Mouse (Mus musculus) heart, embryonic 10.5 days (tissue): ENCODE measurements around the gene Ifngr2. TPM values are rescaled to one million over a fixed set of nuclear protein-coding genes. Genes with fewer than 3 reads are reported as not detected.

ENCODE experiments used
- DNase-seq: peaks from one replicate; pipeline ENCODE4 v3.0.0-alpha.2; 2017; ENCODE audit warnings: low spot score
- H3K27ac ChIP-seq: fragments of 300-500 bp; sonication (generic); 2 replicates; pipeline ENCODE4 v1.5.1; 2016; ENCODE audit warnings: mild to moderate bottlenecking
- H3K27me3 ChIP-seq: fragments of 300-500 bp; sonication (generic); 2 replicates; pipeline ENCODE4 v1.6.1; 2016; ENCODE audit warnings: mild to moderate bottlenecking; ENCODE audit not compliant: poor library complexity, insufficient read depth, severe bottlenecking
- H3K36me3 ChIP-seq: fragments of 300-500 bp; sonication (generic); 2 replicates; pipeline ENCODE4 v1.6.1; 2016; ENCODE audit warnings: mild to moderate bottlenecking, moderate library complexity
- H3K4me1 ChIP-seq: fragments of 300-500 bp; sonication (generic); 2 replicates; pipeline ENCODE4 v1.6.1; 2016; ENCODE audit warnings: mild to moderate bottlenecking
- H3K4me3 ChIP-seq: fragments of 300-500 bp; sonication (generic); 2 replicates; pipeline ENCODE4 v1.5.1; 2016; ENCODE audit warnings: mild to moderate bottlenecking, moderate library complexity
- H3K9me3 ChIP-seq: fragments of 300-500 bp; sonication (generic); 2 replicates; pipeline ENCODE4 v1.6.1; 2016; ENCODE audit warnings: mild to moderate bottlenecking, moderate library complexity
- WGBS: fragments of 180-500 bp; shearing (Covaris S2); methylation state at CpG from one replicate; pipeline ENCODE4 v1.1.7; 2016; 5-methylcytosine and 5-hydroxymethylcytosine counted together
- microRNA-seq: library from miRNA; unstranded; fragments of <30 nt; microRNA quantifications from one replicate; pipeline ENCODE4, GENCODE M21; 2017
- polyA plus RNA-seq: library from polyadenylated mRNA; unstranded; fragments of >200 nt; fragmentation: Nextera tagmentation; extraction: Ambion mirVana; gene quantifications from 2 replicates; pipeline ENCODE4 v1.2.1, GENCODE M21; 2016

The Ifngr2 gene
- polyA plus RNA-seq, 1 experiment from 2014 or later, result 53.7 TPM

DNA sequence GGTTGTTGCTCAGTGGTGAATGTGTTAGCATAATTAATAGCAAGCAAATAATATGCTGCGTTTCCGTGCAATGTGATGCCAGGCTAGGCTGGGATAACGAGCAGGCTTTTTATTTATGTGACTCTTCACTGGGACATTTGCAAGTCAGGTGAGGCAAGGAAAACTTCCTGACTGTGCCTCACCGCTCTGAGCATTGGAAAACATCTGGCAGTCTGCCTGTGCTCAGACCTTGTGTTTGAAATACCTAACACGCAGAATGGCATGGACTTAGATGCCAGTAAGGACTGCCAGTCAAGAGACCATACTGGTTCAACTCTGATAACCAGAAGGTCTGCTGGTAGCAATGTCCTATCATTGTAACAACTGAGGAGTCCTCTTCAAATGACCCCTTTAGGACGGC lies 58.3 kb downstream of the Ifngr2 start:
- no peaks in the 10 kb centered on the region for H3K27me3 ChIP-seq
- H3K9me3 ChIP-seq, result no peaks in the 10 kb centered on the region
- H3K36me3 ChIP-seq, result no peaks in the 10 kb centered on the region
- H3K27ac ChIP-seq, result no peak overlapping the region
- WGBS, result 78% methylated on average over 6 of the region's 6 CpGs
- DNase-seq, result no peak
- no peak overlapping the region for H3K4me3 ChIP-seq
- H3K4me1 ChIP-seq, result no peaks in the 10 kb centered on the region

DNA sequence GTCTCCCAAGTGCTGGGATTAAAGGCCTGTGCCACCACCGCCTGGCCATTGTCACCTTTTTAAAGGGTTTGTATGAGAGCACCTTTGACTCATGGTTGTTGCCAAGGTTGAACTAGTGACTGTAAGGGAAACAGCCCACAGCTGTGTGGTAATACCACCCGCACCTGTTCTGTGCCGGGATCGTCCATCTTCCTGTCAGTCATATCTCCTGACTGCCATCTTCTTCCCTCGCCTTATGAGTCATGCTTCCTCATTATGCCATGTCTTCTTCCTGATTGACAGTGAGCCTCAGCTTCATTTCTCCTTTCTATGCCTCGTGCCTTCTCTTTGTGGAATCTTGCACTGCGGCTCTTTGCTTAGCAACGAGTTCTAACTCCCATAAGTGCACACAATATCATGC lies 60.1 kb downstream of the Ifngr2 start:
- Histone ChIP-seq H3K9me3 (no peaks in the 10 kb centered on the region), H3K27ac (no peak overlapping the region), H3K4me3 (no peak overlapping the region), H3K27me3 (no peaks in the 10 kb centered on the region), H3K4me1 (peaks cover 1% of the 10 kb centered on the region; the same call in 1 of the 2 replicates), H3K36me3 (no peaks in the 10 kb centered on the region)
- 85% methylated on average over 8 of the region's 8 CpGs for WGBS
- no peak for DNase-seq

DNA sequence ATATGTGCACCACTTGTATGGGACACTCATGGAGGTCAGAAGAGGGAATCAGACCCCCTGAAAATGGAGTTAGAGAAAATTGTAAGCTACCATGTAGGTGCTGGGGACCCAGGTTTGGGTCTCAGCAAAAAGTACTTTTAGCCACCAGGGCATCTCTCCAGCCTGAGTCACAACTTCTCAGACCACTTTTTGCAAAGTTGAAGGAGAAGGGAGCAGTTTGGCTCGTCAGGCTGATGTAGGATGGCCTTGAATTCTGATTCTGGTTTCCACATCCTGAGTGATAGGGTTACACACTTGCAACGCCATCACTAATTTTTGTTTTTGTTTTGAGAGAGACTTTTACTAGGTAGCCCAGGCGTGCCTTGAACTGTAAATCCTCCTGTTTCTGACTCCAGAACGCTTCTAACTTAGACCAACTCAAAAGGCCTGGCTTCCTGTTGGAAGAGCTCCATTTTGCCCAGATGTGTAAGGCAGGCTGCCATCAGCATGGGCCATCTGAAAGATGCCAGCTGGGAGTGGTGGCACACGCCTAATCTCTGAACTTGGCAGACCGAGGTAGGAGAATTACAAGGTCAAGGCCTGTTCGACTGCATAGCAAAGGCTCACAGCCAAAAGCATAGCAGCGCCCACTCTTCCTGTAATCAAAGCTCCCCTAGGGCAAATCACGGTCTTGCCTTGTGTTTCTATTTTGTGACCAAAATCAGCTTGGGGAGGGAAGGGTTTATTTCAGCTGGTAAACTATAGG lies 62.8 kb downstream of the Ifngr2 start:
- no peaks in the 10 kb centered on the region for H3K36me3 ChIP-seq
- no peak overlapping the region for H3K4me3 ChIP-seq
- WGBS, result 82% methylated on average over 9 of the region's 9 CpGs
- no peak overlapping the region for H3K27ac ChIP-seq
- H3K9me3 ChIP-seq, result no peaks in the 10 kb centered on the region
- H3K27me3 ChIP-seq, result no peaks in the 10 kb centered on the region
- DNase-seq, result no peak
- H3K4me1 ChIP-seq, result peaks cover 10% of the 10 kb centered on the region

DNA sequence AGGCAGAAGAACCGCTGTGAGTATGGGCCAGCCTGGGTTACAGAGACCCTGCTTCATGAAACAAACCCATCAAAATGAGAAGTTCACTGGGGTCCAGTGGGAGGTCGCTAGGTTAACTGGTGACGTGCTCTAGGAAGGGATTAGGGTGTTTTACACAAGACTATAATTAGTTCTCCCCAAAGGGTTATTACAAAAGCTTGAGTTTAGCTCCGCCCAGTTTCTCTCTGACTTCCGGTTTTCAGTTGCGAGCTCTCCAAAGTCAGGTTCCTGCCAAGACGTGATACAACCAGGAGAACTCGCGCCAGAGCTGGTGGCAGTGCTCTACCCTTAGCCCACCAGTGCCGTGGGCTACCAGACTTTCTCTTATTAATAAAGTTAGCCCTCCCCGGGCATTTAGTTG lies 64.4 kb downstream of the Ifngr2 start:
- no peaks in the 10 kb centered on the region for H3K9me3 ChIP-seq
- no peak for DNase-seq
- H3K4me3 ChIP-seq, result no peak overlapping the region
- peaks cover 10% of the 10 kb centered on the region for H3K4me1 ChIP-seq
- no peaks in the 10 kb centered on the region for H3K27me3 ChIP-seq
- no peaks in the 10 kb centered on the region for H3K36me3 ChIP-seq
- 71% methylated on average over 11 of the region's 11 CpGs for WGBS
- no peak overlapping the region for H3K27ac ChIP-seq

DNA sequence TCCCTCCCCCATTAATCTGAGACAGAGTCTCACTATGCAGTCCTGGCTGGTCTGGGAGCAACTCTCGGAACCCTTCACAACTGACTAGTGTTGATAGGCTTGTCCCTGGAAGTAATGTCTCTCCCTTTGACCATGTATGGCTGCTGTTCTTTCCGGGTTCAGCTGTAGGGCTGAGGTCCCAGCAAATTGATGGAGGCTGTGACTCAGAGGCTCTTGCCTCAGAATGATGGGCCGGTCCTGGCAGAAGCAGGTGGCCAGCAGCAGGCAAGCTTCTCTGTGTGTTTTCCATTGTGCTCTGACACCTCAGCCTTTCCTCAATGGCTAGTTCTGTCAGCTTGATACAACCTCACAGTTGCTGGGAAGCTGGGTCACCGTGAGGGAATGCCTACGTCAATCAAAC lies 65.7 kb downstream of the Ifngr2 start:
- peaks cover 10% of the 10 kb centered on the region for H3K4me1 ChIP-seq
- H3K36me3 ChIP-seq, result no peaks in the 10 kb centered on the region
- WGBS, result 61% methylated on average over 5 of the region's 5 CpGs
- DNase-seq, result no peak
- H3K27ac ChIP-seq, result no peak overlapping the region
- H3K27me3 ChIP-seq, result peaks cover 9% of the 10 kb centered on the region; the same call in 1 of the 2 replicates
- no peaks in the 10 kb centered on the region for H3K9me3 ChIP-seq
- H3K4me3 ChIP-seq, result no peak overlapping the region

DNA sequence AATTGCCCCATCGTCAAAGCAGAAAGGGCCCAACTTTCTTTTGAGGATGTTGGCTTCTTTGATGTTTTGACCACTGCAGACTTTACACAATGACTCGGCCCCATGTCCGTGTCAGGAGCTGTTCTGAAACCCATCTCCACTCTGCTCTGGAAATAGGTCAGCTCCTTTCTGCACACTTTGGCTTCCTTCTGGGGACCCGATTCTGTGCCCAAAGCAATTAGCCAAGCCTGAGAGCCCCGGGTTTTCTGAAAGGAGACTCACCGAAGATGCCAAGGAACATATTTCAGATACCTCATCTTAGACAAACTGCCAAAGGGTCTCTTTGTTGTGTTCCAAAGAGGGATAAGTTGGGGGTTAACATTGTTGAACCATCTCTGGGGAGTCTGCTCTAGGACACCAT lies 67.7 kb downstream of the Ifngr2 start:
- H3K27ac ChIP-seq, result no peak overlapping the region
- DNase-seq, result no peak
- H3K4me3 ChIP-seq, result no peak overlapping the region
- H3K9me3 ChIP-seq, result no peaks in the 10 kb centered on the region
- WGBS, result 81% methylated on average over 6 of the region's 6 CpGs
- peaks cover 15% of the 10 kb centered on the region for H3K4me1 ChIP-seq
- H3K36me3 ChIP-seq, result no peaks in the 10 kb centered on the region
- peaks cover 14% of the 10 kb centered on the region; the same call in 1 of the 2 replicates for H3K27me3 ChIP-seq

Small RNA genes lying within 50 kb of the gene (microRNA-seq; reads per million reads assigned to microRNA genes)
- not detected for gene Mir6367

Other genes starting within 250 kb of the Ifngr2 start
- gene Ifnar2, start 174.3 kb upstream of the Ifngr2 start, polyA plus RNA-seq, result 42.2 and 48.8 TPM in 2 replicates
- not detected in 2 replicates for gene Gm21970, start 155.4 kb upstream of the Ifngr2 start, polyA plus RNA-seq
- gene Il10rb, start 140.9 kb upstream of the Ifngr2 start, polyA plus RNA-seq, result 29.6 and 37.0 TPM in 2 replicates
- 43.2 and 43.9 TPM in 2 replicates for gene Ifnar1, start 61.8 kb upstream of the Ifngr2 start, polyA plus RNA-seq
- gene Tmem50b, start 50.7 kb downstream of the Ifngr2 start, polyA plus RNA-seq, result 44.7 and 56.1 TPM in 2 replicates
- 2.7 and 2.9 TPM in 2 replicates for gene Dnajc28, start 72.0 kb downstream of the Ifngr2 start, polyA plus RNA-seq
- gene Gart, start 99.9 kb downstream of the Ifngr2 start, polyA plus RNA-seq, result 125 and 144 TPM in 2 replicates
- gene Son, start 100.4 kb downstream of the Ifngr2 start, polyA plus RNA-seq, result 79.3 and 93.6 TPM in 2 replicates
- 20.7 and 30.3 TPM in 2 replicates for gene Donson, start 141.7 kb downstream of the Ifngr2 start, polyA plus RNA-seq
- 58.0 and 60.3 TPM in 2 replicates for gene Cryzl1, start 181.9 kb downstream of the Ifngr2 start, polyA plus RNA-seq
- gene Itsn1, start 182.2 kb downstream of the Ifngr2 start, polyA plus RNA-seq, result 26.0 and 26.5 TPM in 2 replicates